Mouse (Mus musculus) A20 (cell line): ENCODE data around the gene Uhmk1.
"Not testable (repeated sequence)": the region's sequence is repeated elsewhere in the genome, so short reads cannot be mapped to it uniquely, and the experiment has no call there.

Source experiments
- DNase-seq: peaks from one replicate; pipeline ENCODE4 v3.0.0-alpha.2; 2011; ENCODE audit warnings: low read depth, low spot score

Uhmk1 gene

DNA sequence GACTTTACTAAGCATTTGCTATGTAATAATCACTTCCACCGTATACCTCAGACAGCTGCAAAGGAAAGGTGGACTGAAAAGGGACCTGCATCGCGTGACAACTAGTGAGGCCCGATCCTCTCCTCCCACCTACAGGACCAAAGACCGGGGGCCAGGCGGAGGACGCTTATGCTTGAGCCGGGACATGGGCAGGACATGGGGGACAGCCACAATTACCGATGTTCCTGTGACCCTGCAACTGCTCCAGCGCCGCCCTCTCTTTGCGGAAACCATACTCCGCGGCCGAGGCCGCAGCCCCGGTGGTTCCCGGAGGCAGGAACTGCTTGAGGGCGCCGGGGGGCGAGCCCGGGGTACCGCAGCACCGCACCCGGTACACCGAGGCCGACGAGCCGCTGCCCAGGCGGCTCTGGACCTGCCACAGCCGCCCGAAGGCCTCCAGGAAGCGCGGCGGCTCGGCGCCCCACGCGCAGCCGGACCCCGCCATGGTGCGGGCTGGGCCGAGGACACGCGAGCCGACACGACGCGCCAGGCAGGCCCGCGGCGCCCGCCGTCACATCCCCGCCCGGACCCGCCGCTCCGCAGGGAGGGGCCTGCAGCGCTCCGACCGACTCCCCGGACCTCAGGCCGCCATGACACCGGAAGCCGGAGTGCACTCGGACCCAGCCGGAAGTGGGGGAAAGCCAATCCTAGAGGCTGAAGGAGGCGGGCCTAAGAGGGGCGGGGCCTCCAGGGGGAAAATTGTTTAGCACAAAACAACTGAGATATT lies at the start of gene Uhmk1:
Uhmk1 (minus strand) TSS at position 641 of the 766 bp plus-strand sequence.
- peak; percentile 90 for DNase-seq

DNA sequence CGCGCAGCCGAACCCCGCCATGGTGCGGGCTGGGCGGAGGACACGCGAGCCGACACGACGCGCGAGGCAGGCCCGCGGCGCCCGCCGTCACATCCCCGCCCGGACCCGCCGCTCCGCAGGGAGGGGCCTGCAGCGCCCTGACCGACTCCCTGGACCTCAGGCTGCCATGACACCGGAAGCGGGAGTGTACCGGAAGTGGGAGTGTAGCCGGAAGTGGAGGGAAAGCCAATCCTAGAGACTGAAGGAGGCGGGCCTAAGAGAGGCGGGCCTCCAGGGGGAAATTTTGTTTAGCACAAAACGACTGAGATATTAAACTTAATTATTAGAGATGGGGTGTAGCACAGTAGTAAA lies 40.3 kb upstream of the Uhmk1 start:
- DNase-seq: peak; percentile 81

DNA sequence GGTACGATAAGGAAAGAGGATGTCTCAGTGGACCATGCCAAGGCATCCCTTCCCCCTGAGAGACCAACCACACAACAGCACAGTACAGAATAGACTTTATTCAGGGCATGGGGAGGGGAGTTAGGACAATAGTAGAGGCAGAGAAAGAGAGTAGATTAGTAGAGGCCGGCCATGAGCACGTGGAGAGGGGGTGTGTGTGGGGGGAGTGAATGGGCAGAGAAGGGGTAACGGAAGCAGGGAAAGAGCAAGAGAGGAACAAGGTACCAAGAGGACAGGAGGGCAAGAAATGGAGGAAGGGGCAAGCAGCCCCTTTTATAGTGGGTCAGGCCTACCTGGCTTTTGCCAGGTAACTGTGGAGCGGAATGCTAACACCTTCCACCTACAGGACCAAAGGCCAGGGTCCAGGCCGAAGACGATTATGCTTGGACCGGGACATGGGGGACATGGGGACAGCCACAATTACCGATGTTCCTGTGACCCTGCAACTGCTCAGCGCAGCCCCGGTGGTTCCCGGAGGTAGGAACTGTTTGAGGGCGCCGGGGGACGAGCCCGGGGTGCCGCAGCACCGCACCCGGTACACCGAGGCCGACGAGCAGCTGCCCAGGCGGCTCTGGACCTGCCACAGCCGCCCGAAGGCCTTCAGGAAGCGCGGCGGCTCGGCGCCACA lies 39.8 kb upstream of the Uhmk1 start:
- DNase-seq: no peak

DNA sequence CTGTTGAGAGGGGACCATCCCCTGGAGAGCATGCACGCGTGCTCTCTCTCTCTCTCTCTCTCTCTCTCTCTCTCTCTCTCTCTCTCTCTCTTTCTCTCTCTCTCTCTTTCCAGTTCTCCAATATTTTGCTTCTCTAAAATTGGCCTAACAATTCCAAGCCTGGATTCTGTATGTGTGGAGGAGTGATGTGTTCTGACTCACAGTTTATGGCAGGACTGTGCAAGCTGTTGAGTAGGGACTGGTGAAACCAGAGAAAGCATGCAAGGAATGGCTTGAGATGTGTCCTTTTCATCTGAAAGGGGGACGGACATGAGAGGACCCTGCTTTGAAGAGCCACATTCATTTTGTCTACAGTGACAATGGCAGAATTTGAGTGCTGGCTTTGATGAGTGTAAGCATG lies 29.8 kb upstream of the Uhmk1 start:
- DNase-seq: no peak

DNA sequence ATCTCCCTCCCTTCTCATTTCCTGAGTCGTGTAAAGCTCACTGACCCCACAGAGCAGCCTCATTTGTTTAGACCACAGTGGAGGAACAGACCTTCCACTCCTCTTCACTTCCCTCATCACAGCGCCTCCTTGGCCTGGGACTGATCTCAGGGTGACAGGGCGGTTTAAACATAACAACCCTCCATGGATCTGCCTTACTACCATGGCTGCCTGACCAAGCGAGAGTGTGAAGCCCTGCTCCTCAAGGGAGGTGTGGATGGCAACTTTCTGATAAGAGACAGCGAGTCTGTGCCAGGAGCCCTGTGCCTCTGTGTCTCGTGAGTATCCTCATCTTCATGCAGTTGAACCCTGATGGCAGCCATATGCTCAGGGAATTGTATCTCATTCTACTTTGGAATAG lies 17.5 kb upstream of the Uhmk1 start, which contains the start of gene Sh2d1b2:
Sh2d1b2 (plus strand) TSS at position 62 of the 400 bp plus-strand sequence.
- DNase-seq: not testable (repeated sequence)

DNA sequence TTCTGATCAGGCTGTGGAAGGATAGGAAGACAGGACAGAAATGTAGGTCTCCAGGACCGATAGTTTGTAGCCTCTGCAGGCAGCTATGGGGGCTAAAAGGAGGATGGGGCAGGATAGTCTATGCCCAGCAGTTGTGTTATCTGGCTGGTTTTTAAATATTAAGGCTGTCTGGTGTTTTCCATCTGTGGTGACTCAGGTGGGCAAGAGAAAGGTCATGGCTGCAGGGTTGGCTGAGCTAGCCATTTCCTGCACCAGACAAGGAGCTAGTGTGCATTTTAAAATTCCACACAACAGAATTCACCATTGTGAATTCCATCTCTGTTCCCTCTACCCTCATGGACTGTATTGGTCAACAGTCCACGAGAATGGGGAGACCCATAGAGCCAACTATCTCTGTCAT lies 8.1 kb upstream of the Uhmk1 start:
- no peak for DNase-seq

DNA sequence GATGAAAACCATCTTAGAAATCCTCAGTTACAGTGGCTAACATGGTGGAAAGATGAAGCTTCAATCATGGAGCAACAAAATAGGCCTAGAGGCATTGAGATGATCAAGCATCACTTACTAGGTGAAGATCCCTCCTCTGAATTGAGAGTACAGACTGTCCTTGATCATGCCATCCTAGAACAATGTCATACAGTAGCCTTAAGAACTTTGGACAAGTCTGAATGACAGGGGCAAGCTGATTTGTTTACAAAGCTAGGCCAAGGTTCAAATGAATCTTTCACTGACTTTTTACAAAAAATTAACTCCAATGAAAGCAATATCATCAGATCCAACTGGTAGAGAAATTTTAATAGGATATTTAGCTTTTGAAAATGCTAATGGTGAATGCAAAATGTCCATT lies 5.2 kb upstream of the Uhmk1 start:
- no peak for DNase-seq

DNA sequence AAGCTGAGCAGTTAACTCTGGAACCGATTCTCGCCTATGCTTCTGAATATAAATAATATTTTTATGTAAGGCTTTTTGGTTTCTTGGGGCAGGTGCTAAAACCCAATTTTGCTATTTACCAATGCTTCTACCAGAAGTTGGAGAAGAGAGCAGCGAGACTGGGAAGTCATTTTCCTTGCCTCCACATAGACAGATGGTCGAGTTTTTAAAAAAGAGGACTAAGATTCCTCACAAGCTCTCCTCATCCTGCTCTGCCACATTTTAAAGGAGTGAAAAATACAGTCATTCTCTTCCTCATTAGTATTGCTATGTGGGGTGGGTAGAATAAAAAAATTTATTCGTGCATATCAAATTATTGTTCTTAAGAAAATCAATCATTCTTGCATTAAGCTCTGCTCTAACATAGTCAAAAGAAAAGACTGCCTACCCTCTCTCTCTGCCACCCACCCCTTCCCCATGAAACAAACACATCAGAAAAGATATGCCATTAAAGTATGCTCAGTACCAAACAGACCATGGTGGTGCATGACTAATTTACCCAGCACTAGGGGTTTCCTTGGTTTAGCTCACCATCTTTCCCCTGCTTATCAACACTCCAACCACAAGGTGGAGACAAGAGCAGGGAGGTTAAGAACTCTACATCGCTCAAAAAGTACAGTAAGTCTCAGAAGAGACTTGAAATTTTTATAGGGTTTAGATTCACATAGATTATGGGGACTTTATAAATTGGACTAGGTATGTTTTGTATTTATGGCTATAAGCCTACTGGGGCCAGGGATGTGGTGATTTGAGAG lies 3.1 kb upstream of the Uhmk1 start:
- peak; percentile 60 for DNase-seq

DNA sequence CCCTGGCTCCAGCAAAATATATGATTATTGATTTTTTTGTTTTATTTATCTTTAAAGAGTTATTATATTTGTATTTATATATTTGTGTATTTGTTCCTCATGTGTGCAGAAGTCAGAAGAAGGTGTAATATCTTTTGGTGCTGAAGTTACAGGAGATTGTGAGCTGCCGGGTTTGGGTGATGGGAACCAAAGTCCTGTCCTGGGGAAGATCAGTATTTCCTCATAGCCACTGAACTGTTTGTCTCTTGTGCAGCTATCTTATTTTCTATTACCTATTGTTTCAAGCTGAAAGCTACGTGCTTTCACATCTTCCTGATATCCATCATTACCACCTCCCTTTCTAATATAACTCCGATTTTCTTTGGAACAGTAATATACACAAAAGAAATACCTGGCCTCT lies 393 bp upstream of the Uhmk1 start:
- DNase-seq: peak; percentile 6

DNA sequence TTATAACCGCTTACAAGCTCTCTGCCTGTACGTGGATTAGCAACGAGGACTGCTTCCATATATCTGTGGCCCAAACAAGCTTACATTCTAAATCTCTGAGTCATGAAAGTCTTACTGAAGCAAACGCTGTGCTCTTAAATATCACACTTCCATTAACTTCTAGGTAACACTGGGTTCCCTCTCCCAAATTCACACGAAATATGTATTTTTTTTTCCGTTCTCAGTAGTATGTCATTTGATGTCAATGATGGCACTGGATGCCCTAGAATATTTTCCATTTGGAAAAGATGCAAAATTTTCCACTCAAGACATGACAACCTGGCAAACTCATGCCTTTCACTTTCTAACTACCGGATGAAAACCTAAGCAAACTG lies 827 bp downstream of the Uhmk1 start:
- no peak for DNase-seq

DNA sequence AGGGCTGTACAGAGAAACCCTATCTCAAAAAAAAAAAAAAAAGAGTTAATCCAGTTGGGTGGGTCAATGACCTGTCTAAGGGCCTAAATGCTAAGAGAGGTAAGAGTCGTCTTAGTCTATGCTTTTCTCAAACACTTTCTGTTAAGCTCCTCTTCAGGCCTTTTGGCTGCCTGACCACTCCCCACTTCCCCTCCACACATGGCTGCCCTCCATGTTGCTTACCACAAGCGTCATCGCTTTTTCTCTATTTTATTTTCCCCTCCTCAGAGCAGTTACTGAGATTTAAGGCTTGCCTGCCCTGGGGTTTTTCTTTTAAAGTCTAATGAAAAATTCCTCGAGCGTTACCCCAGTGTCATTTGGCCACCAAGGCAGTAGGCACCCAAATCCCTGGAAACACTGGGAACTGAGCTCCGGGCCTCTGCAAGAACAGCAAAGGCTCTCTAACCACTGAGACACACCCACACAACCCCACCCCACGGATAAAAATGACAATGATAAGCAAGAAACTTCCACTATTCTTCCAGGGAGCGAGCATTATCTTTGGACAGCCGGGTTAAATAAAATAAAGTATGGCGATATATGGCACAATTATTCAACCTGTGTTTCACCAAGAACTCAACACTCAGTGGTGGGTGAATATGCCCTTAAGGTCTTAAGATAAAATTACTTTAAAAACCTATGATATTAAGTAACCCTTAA lies 1.9 kb downstream of the Uhmk1 start:
- no peak for DNase-seq

DNA sequence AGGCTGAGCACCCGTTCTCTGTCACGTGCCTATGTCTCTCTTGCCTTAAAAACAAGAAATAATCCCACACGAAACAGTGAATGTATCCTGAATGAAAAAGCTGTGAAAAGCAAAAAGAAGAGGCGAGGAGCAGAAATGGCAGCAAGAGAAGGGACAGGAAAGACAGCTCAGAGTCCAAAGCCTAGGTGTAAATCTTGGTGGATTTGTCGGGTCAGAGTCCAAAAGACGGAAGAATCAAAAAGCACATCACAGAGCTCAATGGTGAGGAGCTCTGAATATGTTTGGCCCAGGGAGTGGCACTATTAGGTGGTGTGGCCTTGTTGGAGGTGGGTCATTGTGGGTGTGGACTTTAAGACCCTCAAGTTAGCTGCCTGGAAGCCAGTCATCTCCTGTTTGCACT lies 8.8 kb downstream of the Uhmk1 start:
- no peak for DNase-seq

DNA sequence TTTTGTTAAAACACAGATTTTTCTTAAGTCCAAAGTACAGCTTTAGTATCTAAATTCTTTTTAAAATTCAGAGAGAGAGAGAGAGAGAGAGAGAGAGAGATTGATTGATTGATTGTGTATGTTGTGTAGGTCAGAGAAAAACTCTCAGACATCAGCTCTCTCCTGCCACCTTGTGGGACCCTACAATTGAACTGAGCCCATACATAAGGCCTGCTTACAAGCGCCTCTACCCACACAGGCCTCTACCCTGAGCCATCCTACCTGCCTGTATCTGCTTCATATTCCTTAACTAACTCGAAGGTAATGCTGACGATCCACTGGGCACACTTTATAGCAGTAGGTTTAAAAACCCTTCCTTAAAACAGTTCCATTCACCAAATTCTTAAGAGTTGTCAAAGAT lies 14.8 kb downstream of the Uhmk1 start:
- DNase-seq: peak; percentile 40

DNA sequence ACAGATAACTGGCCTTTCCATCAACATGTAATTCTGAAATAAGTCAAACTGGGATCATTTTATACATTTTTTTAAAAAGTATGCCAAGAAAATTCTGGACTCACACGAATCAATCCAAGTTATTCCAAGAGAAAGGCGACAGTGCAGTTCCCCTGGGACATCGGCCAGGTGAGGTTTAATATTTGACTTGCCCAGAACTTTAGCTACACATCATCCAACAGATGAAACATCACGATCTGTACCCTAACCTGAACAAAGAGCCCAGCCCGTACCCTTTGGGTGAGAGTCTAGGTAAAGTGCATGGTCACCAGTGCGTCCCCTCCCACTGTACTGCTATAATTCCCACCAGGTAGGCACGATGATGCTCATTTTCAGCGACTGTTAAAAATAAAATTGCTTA lies 19.0 kb downstream of the Uhmk1 start:
- no peak for DNase-seq

DNA sequence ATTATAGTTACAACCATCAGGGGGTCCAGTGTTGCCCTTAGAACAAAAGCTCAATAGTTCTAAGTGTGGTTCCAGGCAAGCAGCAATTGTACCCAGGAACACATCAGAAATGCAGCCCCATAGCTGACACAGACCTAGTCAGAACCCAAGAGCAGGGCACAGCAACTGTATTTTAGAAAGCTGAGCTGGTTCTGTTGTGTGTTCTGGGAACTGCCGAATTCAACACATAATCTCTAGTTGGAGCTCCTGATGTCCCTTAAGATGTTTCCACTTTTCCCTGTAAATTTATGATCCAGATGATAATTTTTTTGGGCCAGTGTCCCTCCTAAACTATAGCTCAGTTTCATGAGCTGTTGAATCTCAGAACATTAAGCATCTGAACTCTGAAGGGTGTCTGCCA lies 23.3 kb downstream of the Uhmk1 start:
- no peak for DNase-seq

DNA sequence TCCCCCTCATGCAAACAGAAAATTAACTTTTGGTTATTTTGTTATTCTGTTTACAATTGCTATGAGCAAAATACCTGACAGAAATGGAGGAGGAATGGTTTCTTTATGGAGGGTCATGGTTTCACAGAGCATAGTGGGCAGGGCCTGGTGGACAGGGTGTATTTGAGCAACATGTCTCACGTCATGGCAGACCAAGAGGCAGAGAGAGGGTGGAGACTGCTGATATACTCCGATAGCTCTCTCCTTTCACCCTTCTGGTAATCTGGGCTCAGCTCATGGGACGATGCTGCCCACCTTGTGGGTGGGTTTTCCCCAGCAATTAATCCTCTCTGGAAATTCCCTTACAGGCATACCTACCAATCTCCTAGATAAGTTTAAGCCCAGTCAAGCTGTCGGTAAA lies 25.0 kb downstream of the Uhmk1 start:
- DNase-seq: no peak

DNA sequence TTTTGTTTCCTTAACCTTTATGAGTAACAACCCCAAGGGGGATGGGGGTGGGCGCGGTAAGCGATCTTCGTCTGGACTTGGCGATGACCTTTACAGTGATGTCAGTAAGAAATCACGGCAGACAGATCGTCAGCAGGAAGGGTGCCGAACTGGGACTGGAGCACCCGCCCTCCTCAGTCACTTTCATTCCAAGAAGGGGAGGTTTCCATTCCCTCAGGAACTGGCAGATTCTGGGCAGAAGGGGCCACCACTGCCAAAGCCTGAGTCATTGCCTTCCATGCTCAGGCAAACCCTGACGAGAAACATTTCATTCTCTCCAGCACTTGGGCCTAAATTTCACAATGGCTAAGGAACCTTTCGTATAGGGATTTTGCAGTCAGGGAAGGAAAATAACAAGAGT lies 26.6 kb downstream of the Uhmk1 start:
- no peak for DNase-seq

DNA sequence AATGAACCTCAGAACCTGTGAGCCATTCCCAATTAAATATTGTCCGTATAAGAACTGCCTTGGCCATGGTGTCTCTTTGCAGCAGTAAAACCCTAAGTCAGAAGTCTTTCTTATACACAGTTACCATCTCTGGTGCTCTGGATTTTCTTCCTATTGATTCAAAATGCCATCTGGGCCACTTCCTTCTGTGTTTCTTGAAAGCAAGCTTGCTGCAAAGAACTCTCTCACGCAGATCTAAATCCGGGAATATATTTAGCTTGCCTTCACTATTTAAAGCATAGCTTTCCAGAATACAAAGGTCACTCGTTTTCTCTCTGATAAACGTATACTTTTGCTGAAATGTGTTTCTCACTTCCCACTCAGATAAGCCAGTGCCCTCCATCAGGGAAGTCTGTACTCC lies 28.7 kb downstream of the Uhmk1 start:
- no peak for DNase-seq

DNA sequence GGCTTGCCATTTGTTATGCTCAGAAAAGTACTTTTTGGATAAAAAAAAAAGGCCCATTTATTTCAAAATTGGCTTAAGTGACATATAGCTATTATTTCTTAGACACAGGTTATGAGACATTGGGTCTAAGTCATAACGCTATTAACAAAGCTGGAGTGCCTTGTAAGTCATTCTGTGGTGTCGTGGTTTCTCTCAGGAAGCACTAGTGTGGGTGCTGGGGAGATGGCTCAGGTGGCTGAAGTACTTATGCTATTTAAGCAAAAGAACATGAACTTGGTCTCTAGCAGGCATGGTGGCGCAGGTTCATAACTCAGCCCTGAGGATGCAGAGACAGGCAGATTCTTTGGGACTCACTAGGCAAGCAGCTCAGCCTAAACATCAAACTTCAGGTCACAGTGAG lies 30.1 kb downstream of the Uhmk1 start:
- DNase-seq: no peak

DNA sequence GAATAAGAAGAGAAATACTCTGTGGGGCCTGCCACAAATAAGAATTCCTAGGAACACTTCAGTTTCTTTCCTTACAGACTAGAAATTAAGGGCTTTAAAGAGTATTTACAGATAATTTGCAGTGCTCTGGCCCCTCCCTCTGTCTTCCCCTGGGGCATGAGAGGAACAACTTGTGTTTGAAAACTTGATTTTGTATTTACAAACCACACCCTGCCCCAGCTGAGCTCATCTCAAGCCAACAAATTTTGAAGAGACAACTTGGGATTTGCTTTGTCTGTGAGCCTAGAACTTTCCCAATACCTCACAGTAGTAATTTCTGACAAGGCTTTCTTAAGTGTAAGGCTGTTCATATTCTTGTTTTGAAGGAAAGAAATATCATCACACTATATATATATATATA lies 32.5 kb downstream of the Uhmk1 start:
- no peak for DNase-seq

DNA sequence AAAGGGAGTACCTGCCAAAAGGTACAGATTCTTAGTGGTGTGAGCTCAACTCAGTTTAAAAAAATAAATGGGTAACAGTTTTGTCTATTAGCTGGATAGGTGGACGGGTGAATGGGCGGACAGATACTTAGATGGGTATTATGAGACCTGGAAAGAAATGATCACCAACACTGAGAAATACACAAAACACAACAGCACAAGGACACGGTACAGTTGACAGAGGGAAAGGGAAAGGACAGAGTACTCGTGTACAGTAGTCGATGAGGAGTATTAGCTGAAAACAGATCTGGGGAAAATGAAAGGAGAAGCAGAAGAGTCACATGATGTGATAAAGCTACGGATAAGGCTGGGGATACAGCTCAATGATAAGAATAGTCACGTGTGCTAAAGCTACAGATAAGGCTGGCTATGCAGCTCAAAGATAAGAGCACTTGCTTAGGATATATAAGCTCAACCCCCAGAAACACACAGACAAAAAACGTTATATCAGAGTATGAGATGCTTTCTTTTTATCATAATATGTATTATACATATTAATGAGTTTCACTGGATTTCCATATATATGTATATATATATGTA lies 38.4 kb downstream of the Uhmk1 start:
- DNase-seq: no peak

DNA sequence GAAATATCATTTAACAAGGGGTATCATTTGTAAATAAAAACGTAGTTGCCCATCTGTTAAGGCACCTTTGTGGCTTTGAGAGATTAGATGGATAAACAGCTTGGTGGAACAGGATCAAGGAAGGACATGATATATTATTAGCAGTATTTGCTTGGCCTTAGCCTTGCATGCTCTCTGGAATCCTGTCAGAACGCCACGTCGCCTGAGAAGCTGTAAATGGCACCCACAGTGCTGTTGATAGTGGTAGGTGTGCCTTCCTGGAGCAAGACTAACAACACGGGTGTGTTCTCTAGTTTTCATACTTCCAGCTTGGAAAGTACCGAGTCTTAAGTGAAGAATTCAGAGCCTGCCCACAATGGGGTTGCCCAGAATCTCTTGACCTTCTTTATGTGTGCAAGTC lies 39.3 kb downstream of the Uhmk1 start:
- DNase-seq: no peak
